Mouse (Mus musculus) thymus, postnatal 0 days (tissue): ENCODE results near the gene Ssr4. TPM values are rescaled to one million over a fixed set of nuclear protein-coding genes. Genes with fewer than 3 reads are reported as not detected.

Source experiments
- DNase-seq: peaks from one replicate; pipeline ENCODE4 v3.0.0-alpha.2; 2015; ENCODE audit warnings: low spot score
- polyA plus RNA-seq: library from polyadenylated mRNA; unstranded; fragments of >200 nt; fragmentation: Nextera tagmentation; extraction: Ambion mirVana; gene quantifications from 2 replicates; pipeline ENCODE4 v1.2.1, GENCODE M21; 2015

Gene Ssr4
- polyA plus RNA-seq, 1 experiment from 2014 or later: 241 TPM

DNA sequence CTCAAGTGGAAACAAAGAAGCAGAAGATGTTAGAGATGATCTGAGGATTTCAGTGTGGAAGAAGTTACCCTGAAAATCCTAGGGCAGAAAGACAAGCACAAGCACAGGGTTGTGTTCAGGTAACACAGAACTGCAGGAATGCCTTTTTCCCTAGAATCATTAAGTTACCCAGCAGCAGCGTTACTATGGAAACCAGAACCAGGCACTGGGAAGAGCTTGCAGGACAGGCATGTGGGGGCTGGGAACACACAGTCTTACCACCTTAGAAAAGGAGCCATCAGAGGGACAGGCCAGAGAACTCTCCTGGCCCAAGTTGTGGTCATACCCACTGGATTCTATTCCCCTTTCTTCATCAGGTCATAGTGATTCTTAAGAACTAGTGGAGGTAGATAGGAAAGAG is 19.0 kb downstream of the Ssr4 start:
- no peak for DNase-seq

DNA sequence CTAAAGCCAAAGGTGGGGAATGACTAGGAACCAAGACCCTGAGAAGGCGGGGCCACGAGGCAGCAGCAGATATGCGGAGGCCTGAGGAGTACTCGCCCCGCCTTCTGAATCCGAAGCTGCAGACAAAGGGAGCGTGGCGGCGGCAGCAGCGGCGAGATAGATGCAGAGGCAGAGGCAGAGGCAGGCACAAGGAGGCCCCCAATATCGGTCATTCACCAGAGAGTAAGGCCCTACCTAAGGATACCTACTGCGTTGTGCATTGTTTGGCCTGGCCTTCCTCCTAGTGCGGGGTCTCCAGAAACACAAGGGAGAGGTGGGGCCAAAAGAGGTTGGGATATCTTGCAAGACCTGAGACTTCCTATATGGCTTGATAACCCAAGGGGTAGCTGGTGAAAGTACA is 28.2 kb downstream of the Ssr4 start:
- DNase-seq: no peak

DNA sequence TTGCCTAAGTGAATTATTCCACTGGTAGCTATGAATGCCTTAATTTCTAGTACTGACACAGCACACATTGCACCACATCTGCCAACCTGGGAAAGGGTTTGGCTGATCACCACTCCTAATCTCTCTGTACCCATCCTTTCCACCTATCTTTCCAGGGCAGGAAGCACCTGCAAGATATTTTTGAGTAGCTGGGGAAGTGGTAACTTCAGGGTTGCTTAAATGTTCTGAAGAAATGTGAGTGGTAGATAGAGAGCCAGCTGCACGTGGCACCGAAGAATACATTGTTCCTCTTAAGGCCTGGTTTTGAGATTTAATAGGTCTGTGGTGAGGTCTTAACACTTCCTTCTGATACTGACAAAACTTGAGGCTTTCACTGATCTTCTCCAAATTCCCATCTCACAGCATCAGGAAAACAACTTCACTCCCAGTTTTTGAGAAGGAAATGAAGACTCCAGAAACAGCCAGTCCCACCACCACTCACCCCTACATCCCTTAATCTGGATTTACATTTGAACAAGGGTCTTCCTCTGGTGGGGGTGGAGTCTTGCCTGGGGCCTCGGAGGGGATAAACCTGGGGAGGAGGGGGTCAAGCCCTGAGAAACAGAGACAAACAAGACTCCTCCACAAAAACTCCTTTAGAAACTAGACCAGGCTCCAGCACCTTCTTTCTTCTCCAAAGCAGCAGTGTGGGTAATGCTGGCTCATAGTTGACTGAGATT is 29.9 kb downstream of the Ssr4 start:
- DNase-seq: peak; percentile 30

DNA sequence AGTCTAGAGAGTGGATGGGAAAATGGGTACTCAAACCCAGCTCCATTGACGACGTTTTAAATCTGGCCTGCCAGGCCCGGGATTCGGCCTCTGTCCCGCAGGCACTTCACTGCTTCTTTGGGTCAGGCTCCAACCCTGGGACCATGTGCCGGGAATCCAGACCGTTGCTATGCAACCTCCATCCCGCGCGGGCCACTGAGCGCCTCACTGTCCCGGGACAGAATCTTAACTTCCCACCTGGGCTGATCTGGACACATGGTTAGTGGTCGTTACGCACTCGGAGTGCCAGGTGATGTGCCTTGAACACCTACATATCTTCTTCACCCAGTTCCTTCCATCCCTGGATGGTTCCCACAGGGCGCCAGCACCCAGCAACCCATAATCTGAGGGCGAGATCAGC is 36.9 kb downstream of the Ssr4 start:
- DNase-seq: no peak

DNA sequence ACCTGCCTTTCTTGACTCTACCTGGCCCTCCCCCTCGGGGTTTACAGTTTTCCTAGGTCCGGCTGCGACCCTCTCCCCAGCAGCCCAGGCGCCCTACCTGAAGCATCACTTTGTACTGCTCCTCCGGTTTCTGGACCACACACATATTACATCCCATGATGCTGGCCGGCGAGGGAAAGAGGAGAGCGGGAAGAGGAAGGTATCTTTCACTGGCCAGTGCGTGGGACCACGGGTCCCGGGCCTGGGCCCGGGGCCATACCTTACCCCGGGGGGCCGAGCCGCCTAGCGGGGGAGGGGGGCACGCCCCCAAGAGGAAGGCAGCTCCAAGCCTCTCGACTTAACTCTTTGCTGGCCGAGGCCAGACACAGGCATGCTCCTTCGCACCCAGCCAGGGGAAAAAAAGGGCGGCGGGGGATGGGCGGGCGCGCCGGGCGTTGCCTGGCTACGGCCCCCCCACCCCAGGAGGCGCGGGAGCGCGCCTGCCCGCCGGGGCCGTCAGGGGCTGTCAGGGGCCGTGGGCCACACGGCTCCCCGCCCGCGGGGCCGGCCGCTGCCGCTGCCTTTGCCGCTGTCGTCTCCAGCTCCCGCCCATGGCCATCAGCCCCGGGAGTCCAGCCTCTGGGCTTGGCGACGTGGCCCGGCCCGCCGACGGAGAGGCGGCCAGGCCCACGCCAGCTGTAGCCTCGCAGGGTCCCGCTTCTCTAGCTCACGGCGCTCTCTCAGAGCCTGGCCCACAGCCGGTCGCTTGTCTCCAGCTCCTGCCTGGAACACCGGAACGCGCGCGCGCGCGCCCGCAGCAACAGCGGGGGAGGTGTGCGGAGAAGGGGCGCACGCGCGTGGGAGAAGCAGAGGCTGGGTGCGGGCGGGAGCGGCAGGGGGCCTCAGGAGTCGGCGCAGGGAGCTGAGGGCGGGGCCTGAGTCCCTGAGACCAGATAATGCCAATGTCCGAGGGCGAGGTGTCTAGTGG is 37.6 kb downstream of the Ssr4 start, which contains the start of gene Pdzd4:
TSS of gene Pdzd4 (minus strand) at position 785 of the 967 bp plus-strand sequence.
- DNase-seq: peak; percentile 62

DNA sequence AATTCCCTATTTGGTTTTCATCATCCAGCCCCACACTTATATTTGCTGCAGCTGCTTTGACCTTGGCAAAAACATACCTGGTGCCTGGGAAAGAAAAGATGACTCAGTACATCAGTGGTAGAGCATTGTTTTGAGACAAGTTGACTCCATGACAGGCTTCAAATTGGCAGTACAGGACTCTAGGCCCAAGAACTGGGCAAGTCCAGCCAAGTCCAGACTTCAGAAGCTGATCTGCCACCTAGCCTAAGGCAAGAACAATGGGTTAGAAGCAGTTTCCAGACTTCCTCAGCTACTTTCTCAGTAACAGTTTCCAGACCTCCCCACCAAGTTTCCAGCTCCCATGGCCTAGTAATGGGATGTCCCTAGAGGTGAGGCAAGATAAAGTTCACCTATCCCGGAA is 48.9 kb downstream of the Ssr4 start:
- DNase-seq: no peak

DNA sequence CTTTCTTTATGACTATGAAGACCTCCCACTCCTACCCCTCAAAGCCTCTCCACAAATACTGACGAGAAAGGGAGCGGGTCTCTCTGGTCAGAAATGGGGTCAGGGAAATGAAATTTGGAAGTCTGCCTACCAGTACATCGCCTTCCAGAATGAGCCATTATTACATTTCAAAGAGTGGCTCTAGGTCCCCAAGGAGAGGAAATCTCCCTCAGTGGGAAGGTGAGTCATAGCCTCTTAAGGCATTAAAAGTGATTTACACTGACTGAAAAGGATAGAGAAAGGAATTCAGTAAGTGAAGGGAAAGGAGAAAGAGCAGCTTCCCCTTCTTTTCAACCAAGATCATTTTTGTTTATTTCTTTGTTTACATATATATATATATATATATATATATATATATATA is 49.9 kb downstream of the Ssr4 start:
- no peak for DNase-seq

Other genes starting within 250 kb of the Ssr4 start
- 0.35 and 0.46 TPM in 2 replicates for gene Dusp9, start 147.6 kb upstream of the Ssr4 start, polyA plus RNA-seq
- gene Pnck, start 126.9 kb upstream of the Ssr4 start, polyA plus RNA-seq: 5.4 and 6.4 TPM in 2 replicates
- 5.1 TPM in 2 replicates for gene Slc6a8, start 113.9 kb upstream of the Ssr4 start, polyA plus RNA-seq
- 292 and 314 TPM in 2 replicates for gene Bcap31, start 70.9 kb upstream of the Ssr4 start, polyA plus RNA-seq
- gene Abcd1, start 70.4 kb upstream of the Ssr4 start, polyA plus RNA-seq: 29.4 and 34.3 TPM in 2 replicates
- gene Plxnb3, start 29.9 kb upstream of the Ssr4 start, polyA plus RNA-seq: 0.09 and 0.10 TPM in 2 replicates
- 1.1 and 1.4 TPM in 2 replicates for gene Srpk3, start 12.6 kb upstream of the Ssr4 start, polyA plus RNA-seq
- 191 and 203 TPM in 2 replicates for gene Idh3g, start 131 bp upstream of the Ssr4 start, polyA plus RNA-seq
- 0.17 and 0.26 TPM in 2 replicates for gene Pdzd4, start 37.9 kb downstream of the Ssr4 start, polyA plus RNA-seq
- 1.2 and 2.1 TPM in 2 replicates for gene Avpr2, start 105.1 kb downstream of the Ssr4 start, polyA plus RNA-seq
- gene L1cam, start 109.1 kb downstream of the Ssr4 start, polyA plus RNA-seq: 0.29 and 0.31 TPM in 2 replicates
- gene Arhgap4, start 134.8 kb downstream of the Ssr4 start, polyA plus RNA-seq: 71.5 and 74.1 TPM in 2 replicates
- gene Naa10, start 134.9 kb downstream of the Ssr4 start, polyA plus RNA-seq: 212 and 213 TPM in 2 replicates
- gene Renbp, start 143.8 kb downstream of the Ssr4 start, polyA plus RNA-seq: 43.5 and 43.7 TPM in 2 replicates
- gene Hcfc1, start 179.3 kb downstream of the Ssr4 start, polyA plus RNA-seq: 47.2 and 55.7 TPM in 2 replicates
- 33.4 and 36.2 TPM in 2 replicates for gene Irak1, start 236.9 kb downstream of the Ssr4 start, polyA plus RNA-seq